Mouse (Mus musculus) v-Abl transformed pro-B cells (cell line): ENCODE results near the gene Nudt2.

Source experiments
- in situ Hi-C, 2 experiments: fragments of 400-800 bp; cut with MboI; formaldehyde crosslinking; loops; one replicate each; pipeline ENCODE4 v1.15.1; 2025; ENCODE audit not compliant: unreplicated experiment in 2 of 2

Gene Nudt2

GRCm38 (mm10) chr4:41517233-41517632 lies 52.3 kb downstream of the Nudt2 start, which contains the start of gene 1110017D15Rik:
Gene 1110017D15Rik, minus strand, starts transcription at chr4:41517333.
- in situ Hi-C loops: no loop called here

- in situ Hi-C loops: no loop called here
These were observed 53.4 kb downstream of the Nudt2 start for GRCm38 (mm10) chr4:41518349-41518748.

- in situ Hi-C loops: no loop called here
These were observed 54.2 kb downstream of the Nudt2 start for GRCm38 (mm10) chr4:41519195-41519594.

- in situ Hi-C loops: no loop called here
These were observed 55.7 kb downstream of the Nudt2 start for GRCm38 (mm10) chr4:41520641-41521040.

GRCm38 (mm10) chr4:41522136-41522535 lies 57.2 kb downstream of the Nudt2 start:
- in situ Hi-C loops: no loop called here

GRCm38 (mm10) chr4:41522788-41523187 lies 57.8 kb downstream of the Nudt2 start:
- in situ Hi-C loops: no loop called here

- in situ Hi-C loops: no loop called here
These were observed 58.9 kb downstream of the Nudt2 start for GRCm38 (mm10) chr4:41523839-41524238.

- in situ Hi-C loops: no loop called here
These were observed 59.9 kb downstream of the Nudt2 start for GRCm38 (mm10) chr4:41524829-41525228.

- in situ Hi-C loops: no loop called here
These were observed 61.6 kb downstream of the Nudt2 start for GRCm38 (mm10) chr4:41526553-41526952.

GRCm38 (mm10) chr4:41527076-41527475 lies 62.1 kb downstream of the Nudt2 start:
- in situ Hi-C loops: no loop called here

GRCm38 (mm10) chr4:41527996-41528395 lies 63.0 kb downstream of the Nudt2 start:
- in situ Hi-C loops: no loop called here
